Comparison of ENCODE assay signal across 23 mouse cellular contexts in genomic region chr10:122939546-122939945, GRCm38 (mm10).
DNase-seq lines count a peak whose midpoint lies in the region; ATAC-seq and TF ChIP-seq lines count a peak whose summit lies in the region.
"Had no signal": no experiment of that assay in that cellular context is flagged by ENCODE, and none has a peak within 500 bp of the region (broad histone marks: within the 10 kb centered on the region; RNA-seq: fewer than 3 reads in every experiment).

No protein-coding gene starts in this region.

- WGBS in forebrain, embryonic 11.5 days: 95% methylated on average over 10 of the region's 10 CpGs
- 93% methylated on average over 10 of the region's 10 CpGs for WGBS in forebrain, embryonic 13.5 days
- WGBS in kidney, adult 2 months: 48% methylated on average over 10 of the region's 10 CpGs
- 49% methylated on average over 10 of the region's 10 CpGs for WGBS in intestine, postnatal 0 days

- peak; percentile 7 for DNase-seq in forebrain, embryonic 11.5 days (ENCODE audit: low spot score)
- peak; percentile 73 for DNase-seq in kidney, adult 2 months
- no peak for DNase-seq in kidney, postnatal 4 days
- peak; percentile 48 to 66 for DNase-seq in kidney, postnatal 25 days
- DNase-seq in lung, postnatal 25 days (ENCODE audit: low spot score): no peak
- DNase-seq in frontal cortex, postnatal 10 days (ENCODE audit: low spot score in 2 of 2): no peak
- DNase-seq: adrenal gland, adult 8-10 months; adrenal gland, postnatal 36 days; B cell, adult 2 months; cerebellum, adult 8-10 months; cerebellum, postnatal 14 days; embryo, embryonic 11 days; gastrocnemius, postnatal 14 days; heart, postnatal 36 days had no signal

- no peak for ATAC-seq in forebrain, embryonic 11.5 days (replicated peaks; ENCODE audit: low FRiP score)
- ATAC-seq in forebrain, embryonic 13.5 days: no peak
- peak; percentile 88 for ATAC-seq in intestine, postnatal 0 days
- ATAC-seq: CD4-positive, CD25-positive, alpha-beta regulatory T cell, adult 4 months; forebrain, embryonic 16.5 days had no signal

- H3K9ac ChIP-seq in forebrain, embryonic 11.5 days (ENCODE audit: low read length): no peak overlapping the region
- no peak overlapping the region for H3K9ac ChIP-seq in forebrain, embryonic 13.5 days
- H3K9ac ChIP-seq in intestine, postnatal 0 days (ENCODE audit: low read depth, low read length): no peak overlapping the region
- H3K9ac ChIP-seq: embryonic facial prominence, embryonic 15.5 days; heart, embryonic 12.5 days had no signal

- no peak for TF ChIP-seq CTCF in kidney, adult 2 months (conservative IDR thresholded peaks at IDR 0.05; ENCODE audit: insufficient read depth, insufficient read length, low read depth, low read length)
- no peak for TF ChIP-seq CTCF in intestine, postnatal 0 days (IDR thresholded peaks at IDR 0.05; ENCODE audit: low read depth)

- H3K4me3 ChIP-seq in forebrain, embryonic 11.5 days (ENCODE audit: low read depth, low read length): no peak overlapping the region
- no peak overlapping the region for H3K4me3 ChIP-seq in forebrain, embryonic 13.5 days
- H3K4me3 ChIP-seq in kidney, adult 2 months (ENCODE audit: insufficient read depth, low read depth, low read length): no peak overlapping the region
- H3K4me3 ChIP-seq in intestine, postnatal 0 days (ENCODE audit: low read depth, low read length): no peak overlapping the region
- H3K4me3 ChIP-seq: embryonic facial prominence, embryonic 15.5 days; erythroblast, embryonic 14.5 days; forebrain, embryonic 10.5 days; heart, embryonic 12.5 days had no signal

- H3K27ac ChIP-seq in forebrain, embryonic 11.5 days (ENCODE audit: low read depth, low read length): no peak overlapping the region
- no peak overlapping the region for H3K27ac ChIP-seq in forebrain, embryonic 13.5 days
- H3K27ac ChIP-seq in kidney, adult 2 months (ENCODE audit: insufficient read depth, low read depth, low read length): no peak overlapping the region
- no peak overlapping the region for H3K27ac ChIP-seq in intestine, postnatal 0 days (ENCODE audit: low read depth, low read length)
- H3K27ac ChIP-seq: embryonic facial prominence, embryonic 15.5 days; forebrain, embryonic 10.5 days had no signal

- TF ChIP-seq POLR2A in kidney, adult 2 months (IDR thresholded peaks at IDR 0.05; ENCODE audit: low read depth, low read length): no peak

- H3K4me2 ChIP-seq in forebrain, embryonic 11.5 days (ENCODE audit: low read depth, low read length, severe bottlenecking): no peak overlapping the region
- H3K4me2 ChIP-seq in forebrain, embryonic 13.5 days: no peak overlapping the region
- H3K4me2 ChIP-seq in intestine, postnatal 0 days (replicated peaks; ENCODE audit: low read depth): no peak overlapping the region
- H3K4me2 ChIP-seq: embryonic facial prominence, embryonic 15.5 days; heart, embryonic 12.5 days had no signal

- no peaks in the 10 kb centered on the region for H3K4me1 ChIP-seq in forebrain, embryonic 11.5 days (replicated peaks; ENCODE audit: control insufficient read depth, insufficient read depth, low read length)
- H3K4me1 ChIP-seq in forebrain, embryonic 13.5 days: no peaks in the 10 kb centered on the region
- peaks cover 8% of the 10 kb centered on the region; the same call in 1 of the 2 replicates for H3K4me1 ChIP-seq in kidney, adult 2 months (ENCODE audit: control insufficient read depth, insufficient read depth, low read length)
- no peaks in the 10 kb centered on the region for H3K4me1 ChIP-seq in intestine, postnatal 0 days (replicated peaks; ENCODE audit: control insufficient read depth, insufficient read depth, low read length)
- H3K4me1 ChIP-seq: embryonic facial prominence, embryonic 15.5 days; forebrain, embryonic 10.5 days had no signal

- no peaks in the 10 kb centered on the region for H3K36me3 ChIP-seq in forebrain, embryonic 11.5 days (ENCODE audit: control insufficient read depth, insufficient read depth, low read length)
- no peaks in the 10 kb centered on the region for H3K36me3 ChIP-seq in forebrain, embryonic 13.5 days (ENCODE audit: poor library complexity, severe bottlenecking)
- no peaks in the 10 kb centered on the region; the same call in 1 of the 2 replicates for H3K36me3 ChIP-seq in kidney, adult 2 months (ENCODE audit: control insufficient read depth, insufficient read depth, low read length)
- H3K36me3 ChIP-seq in intestine, postnatal 0 days (ENCODE audit: control insufficient read depth, insufficient read depth): 0 out of 2 replicates have a peak, but pooled peaks cover under 1% of the 10 kb centered on the region
- H3K36me3 ChIP-seq: embryonic facial prominence, embryonic 15.5 days; forebrain, embryonic 10.5 days; G1E; heart, embryonic 12.5 days had no signal

- no peaks in the 10 kb centered on the region for H3K27me3 ChIP-seq in forebrain, embryonic 11.5 days (ENCODE audit: control insufficient read depth, insufficient read depth, low read length)
- H3K27me3 ChIP-seq in forebrain, embryonic 13.5 days: no peaks in the 10 kb centered on the region
- no peaks in the 10 kb centered on the region for H3K27me3 ChIP-seq in kidney, adult 2 months (replicated peaks; ENCODE audit: control insufficient read depth, insufficient read depth, low read length)
- H3K27me3 ChIP-seq in intestine, postnatal 0 days (replicated peaks; ENCODE audit: control insufficient read depth, insufficient read depth, low read length): no peaks in the 10 kb centered on the region
- H3K27me3 ChIP-seq: embryonic facial prominence, embryonic 15.5 days; heart, embryonic 12.5 days had no signal

- H3K9me3 ChIP-seq in forebrain, embryonic 11.5 days (ENCODE audit: control insufficient read depth, low read length): no peaks in the 10 kb centered on the region
- H3K9me3 ChIP-seq in forebrain, embryonic 13.5 days (replicated peaks): no peaks in the 10 kb centered on the region
- no peaks in the 10 kb centered on the region for H3K9me3 ChIP-seq in intestine, postnatal 0 days (ENCODE audit: control insufficient read depth)
- H3K9me3 ChIP-seq: embryonic facial prominence, embryonic 15.5 days; forebrain, embryonic 10.5 days; heart, embryonic 12.5 days had no signal

Comparison
In these comparisons a context has a peak if more than half of its experiments do, and no peak if none do; other contexts are left out.
1. DNase-seq: peak in forebrain, embryonic 11.5 days (single experiment), kidney, adult 2 months (single experiment) and kidney, postnatal 25 days (2 of 2); none in kidney, postnatal 4 days (0 of 2), lung, postnatal 25 days (single experiment) and frontal cortex, postnatal 10 days (0 of 2).